Mouse (Mus musculus) stomach, postnatal 0 days (tissue): ENCODE results near the gene Dpm1. TPM values are rescaled to one million over a fixed set of nuclear protein-coding genes. Genes with fewer than 3 reads are reported as not detected.

Source experiments
- ATAC-seq: fragments of 200-750 bp; cut with Nextera tagmentation; 2 replicates; pipeline ENCODE4 v1.8.0; 2017; ENCODE audit not compliant: low FRiP score, low TSS enrichment
- DNase-seq: peaks from one replicate; pipeline ENCODE4 v3.0.0-alpha.2; 2016; ENCODE audit warnings: low spot score
- H3K27ac ChIP-seq: fragments of 300-500 bp; sonication (generic); replicated peaks from 2 replicates; pipeline ENCODE4 v1.5.1; 2014; ENCODE audit warnings: mild to moderate bottlenecking, control low read depth
- H3K27me3 ChIP-seq: fragments of 300-500 bp; sonication (generic); 2 replicates; pipeline ENCODE4 v1.6.1; 2014; ENCODE audit warnings: low read length; ENCODE audit not compliant: control insufficient read depth, insufficient read depth
- H3K36me3 ChIP-seq: fragments of 300-500 bp; sonication (generic); 2 replicates; pipeline ENCODE4 v1.6.1; 2014; ENCODE audit warnings: low read length, mixed read lengths; ENCODE audit not compliant: control insufficient read depth, insufficient read depth
- H3K4me1 ChIP-seq: fragments of 300-500 bp; sonication (generic); replicated peaks from 2 replicates; pipeline ENCODE4 v1.6.1; 2014; ENCODE audit warnings: antibody characterized with exemption; ENCODE audit not compliant: control insufficient read depth, insufficient read depth
- H3K4me2 ChIP-seq: fragments of 300-500 bp; sonication (generic); replicated peaks from 2 replicates; pipeline ENCODE4 v1.6.1; 2014; ENCODE audit warnings: low read depth, mild to moderate bottlenecking, control low read depth, moderate library complexity
- H3K4me3 ChIP-seq: fragments of 300-500 bp; sonication (generic); 2 replicates; pipeline ENCODE4 v1.5.1; 2014; ENCODE audit warnings: low read depth, low read length, control low read depth
- H3K9ac ChIP-seq: fragments of 300-500 bp; sonication (generic); 2 replicates; pipeline ENCODE4 v1.6.1; 2014; ENCODE audit warnings: mild to moderate bottlenecking, low read length, control low read depth, mixed read lengths
- H3K9me3 ChIP-seq: fragments of 300-500 bp; sonication (generic); 2 replicates; pipeline ENCODE4 v1.6.1; 2016; ENCODE audit warnings: low read length; ENCODE audit not compliant: control insufficient read depth
- CTCF ChIP-seq: IDR thresholded peaks from 2 replicates; pipeline ENCODE4 v1.5.1; 2016; ENCODE audit warnings: antibody characterized with exemption, low read depth, mild to moderate bottlenecking, moderate library complexity
- EP300 ChIP-seq: optimal IDR thresholded peaks from 2 replicates; pipeline ENCODE3; 2016; ENCODE audit warnings: antibody characterized with exemption
- WGBS: fragments of 180-500 bp; shearing (Covaris S2); extraction: QIAGEN DNeasy Blood & Tissue Kit; methylation state at CpG from one replicate; pipeline ENCODE4 v1.1.7; 2014; 5-methylcytosine and 5-hydroxymethylcytosine counted together
- polyA plus RNA-seq: library from polyadenylated mRNA; unstranded; fragments of >200 nt; fragmentation: Nextera tagmentation; extraction: Ambion mirVana; gene quantifications from 2 replicates; pipeline ENCODE4 v1.2.1, GENCODE M21; 2015

Gene Dpm1
- polyA plus RNA-seq, 1 experiment from 2014 or later, result 138 TPM

DNA sequence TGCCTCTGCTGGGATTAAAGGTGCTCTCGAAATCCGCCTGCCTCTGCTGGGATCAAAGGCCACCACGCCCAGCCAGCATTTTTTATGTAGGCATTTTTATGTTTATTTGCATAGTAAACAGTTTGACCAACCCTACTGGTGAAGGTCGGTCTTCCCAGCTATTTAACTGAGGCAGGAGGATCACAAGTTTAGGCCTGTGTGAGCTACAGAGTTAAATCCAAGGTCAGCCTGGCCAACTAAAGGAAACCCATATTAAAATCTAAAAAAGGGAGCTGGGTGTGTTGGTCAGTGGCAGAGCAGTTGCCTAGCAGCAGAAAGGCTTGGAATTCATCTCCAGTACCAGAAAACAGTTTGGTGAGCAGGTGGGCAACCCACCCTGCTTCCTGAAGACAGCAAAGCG, 2.9 kb upstream of the Dpm1 start:
- 82% methylated on average over 5 of the region's 5 CpGs for WGBS
- H3K4me1 ChIP-seq, result peaks cover 8% of the 10 kb centered on the region; the same call in 1 of the 2 replicates
- H3K4me3 ChIP-seq, result no peak overlapping the region
- no peak overlapping the region for H3K9ac ChIP-seq
- no peaks in the 10 kb centered on the region for H3K9me3 ChIP-seq
- no peak overlapping the region for H3K27ac ChIP-seq
- no peak for TF ChIP-seq EP300
- no peak for TF ChIP-seq CTCF
- DNase-seq (no peak), ATAC-seq (no peak)
- no peaks in the 10 kb centered on the region for H3K27me3 ChIP-seq
- no peaks in the 10 kb centered on the region; the same call in 1 of the 2 replicates for H3K36me3 ChIP-seq
- no peak overlapping the region for H3K4me2 ChIP-seq

DNA sequence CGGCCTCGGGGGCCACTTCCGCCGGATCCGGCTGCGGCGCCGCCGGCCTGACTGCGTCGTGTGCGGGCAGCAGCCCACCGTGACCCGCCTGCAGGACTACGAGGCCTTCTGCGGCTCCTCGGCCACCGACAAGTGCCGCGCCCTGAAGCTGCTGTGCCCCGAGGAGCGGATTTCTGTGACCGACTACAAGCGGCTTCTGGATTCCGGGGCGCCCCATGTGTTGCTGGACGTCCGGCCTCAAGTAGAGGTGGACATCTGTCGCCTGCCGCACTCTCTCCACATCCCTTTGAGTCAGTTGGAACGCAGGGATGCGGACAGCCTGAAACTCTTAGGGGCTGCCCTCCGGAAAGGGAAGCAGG, 1.1 kb upstream of the Dpm1 start:
- Histone ChIP-seq H3K27me3 (no peaks in the 10 kb centered on the region), H3K9ac (peak overlapping the region; percentile 99), H3K9me3 (no peaks in the 10 kb centered on the region), H3K27ac (no peak overlapping the region), H3K4me2 (peak overlapping the region; percentile 97), H3K4me1 (peaks cover 8% of the 10 kb centered on the region; the same call in 1 of the 2 replicates), H3K4me3 (peak overlapping the region; percentile 99), H3K36me3 (peaks cover 3% of the 10 kb centered on the region; the same call in 1 of the 2 replicates)
- peak; percentile 22 for DNase-seq
- ATAC-seq, result no peak
- 60% methylated on average over 28 of the region's 33 CpGs for WGBS
- TF ChIP-seq CTCF, result no peak
- TF ChIP-seq EP300, result no peak

DNA sequence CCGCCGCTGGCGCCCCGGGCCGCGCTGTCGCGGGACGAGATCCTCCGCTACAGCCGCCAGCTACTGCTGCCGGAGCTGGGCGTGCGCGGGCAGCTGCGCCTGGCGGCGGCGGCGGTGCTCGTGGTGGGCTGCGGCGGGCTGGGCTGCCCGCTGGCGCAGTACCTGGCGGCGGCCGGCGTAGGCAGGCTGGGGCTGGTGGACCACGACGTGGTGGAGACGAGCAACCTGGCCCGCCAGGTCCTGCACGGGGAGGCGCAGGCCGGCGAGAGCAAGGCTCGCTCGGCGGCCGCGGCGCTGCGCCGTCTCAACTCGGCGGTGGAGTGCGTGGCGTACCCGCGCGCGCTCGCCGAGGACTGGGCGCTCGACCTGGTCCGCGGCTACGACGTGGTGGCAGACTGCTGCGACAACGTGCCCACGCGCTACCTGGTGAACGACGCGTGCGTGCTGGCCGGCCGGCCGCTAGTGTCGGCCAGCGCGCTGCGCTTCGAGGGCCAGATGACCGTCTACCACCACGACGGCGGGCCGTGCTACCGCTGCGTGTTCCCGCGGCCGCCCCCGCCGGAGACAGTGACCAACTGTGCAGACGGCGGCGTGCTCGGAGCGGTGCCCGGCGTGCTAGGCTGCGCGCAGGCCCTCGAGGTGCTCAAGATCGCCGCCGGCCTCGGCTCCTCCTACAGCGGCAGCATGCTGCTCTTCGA, 531 bp upstream of the Dpm1 start:
- 2% methylated on average over 76 of the region's 105 CpGs for WGBS
- peak overlapping the region; percentile 97 for H3K4me2 ChIP-seq
- H3K36me3 ChIP-seq, result peaks cover 6% of the 10 kb centered on the region; the same call in 1 of the 2 replicates
- H3K9me3 ChIP-seq, result no peaks in the 10 kb centered on the region
- peak overlapping the region; percentile 99 for H3K4me3 ChIP-seq
- TF ChIP-seq CTCF (no peak), EP300 (no peak)
- peaks cover 8% of the 10 kb centered on the region; the same call in 1 of the 2 replicates for H3K4me1 ChIP-seq
- DNase-seq (no peak), ATAC-seq (peak; percentile 63)
- H3K27ac ChIP-seq, result peak overlapping the region; percentile 93
- H3K27me3 ChIP-seq, result no peaks in the 10 kb centered on the region
- peak overlapping the region; percentile 99 for H3K9ac ChIP-seq

DNA sequence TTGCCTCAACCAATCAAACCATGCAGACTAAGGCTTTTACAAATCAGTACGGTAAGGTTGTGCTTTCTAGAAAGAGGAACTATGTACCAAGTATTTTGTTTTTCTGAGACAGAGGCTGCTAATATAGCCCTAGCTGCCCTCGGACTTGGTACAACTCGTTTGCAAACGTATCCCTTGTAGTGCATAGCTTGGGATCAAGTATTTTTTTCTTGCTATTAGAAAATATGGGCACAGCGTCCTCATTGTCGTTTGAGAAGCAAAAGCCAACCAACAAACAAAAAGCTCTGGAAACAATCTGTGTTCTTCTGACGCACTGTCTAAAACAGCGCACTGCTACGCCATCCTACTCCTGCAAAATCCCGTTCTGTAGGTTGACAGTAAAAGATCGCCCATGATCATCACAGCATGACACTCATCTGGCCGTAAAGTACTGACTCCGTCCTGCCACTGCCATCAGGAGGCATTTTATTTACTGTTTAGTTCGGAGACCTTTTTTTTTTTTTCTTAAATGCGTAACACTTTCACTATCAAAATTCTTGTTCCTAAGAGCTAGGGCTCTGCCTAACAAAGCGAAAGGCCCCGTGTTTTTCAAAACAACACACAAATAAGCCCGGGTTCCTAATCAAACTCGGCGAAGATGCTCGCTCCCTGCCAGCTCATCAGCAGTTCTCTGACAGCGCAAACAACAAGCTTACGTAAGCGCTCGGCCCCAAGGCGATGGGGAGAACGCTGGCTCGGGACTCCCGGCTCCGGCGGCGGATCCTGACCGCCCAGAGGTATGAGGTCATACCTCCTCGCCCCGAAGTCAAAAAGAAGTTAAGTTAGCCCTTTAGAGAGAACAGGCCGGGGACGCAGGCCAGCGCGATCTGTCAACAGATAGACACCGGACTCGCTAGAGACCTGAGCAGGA, 1.0 kb downstream of the Dpm1 start:
- TF ChIP-seq EP300 (no peak), CTCF (no peak)
- Histone ChIP-seq H3K4me3 (peak overlapping the region; percentile 99), H3K9me3 (no peaks in the 10 kb centered on the region), H3K4me2 (peak overlapping the region; percentile 97), H3K27ac (peak overlapping the region; percentile 93), H3K4me1 (peaks cover 8% of the 10 kb centered on the region; the same call in 1 of the 2 replicates), H3K36me3 (peaks cover 11% of the 10 kb centered on the region), H3K9ac (peak overlapping the region; percentile 99), H3K27me3 (no peaks in the 10 kb centered on the region)
- whole genome bisulfite sequencing, result 16% methylated on average over 41 of the region's 41 CpGs
- peak; percentile 24 for ATAC-seq
- peak; percentile 58 for DNase-seq

DNA sequence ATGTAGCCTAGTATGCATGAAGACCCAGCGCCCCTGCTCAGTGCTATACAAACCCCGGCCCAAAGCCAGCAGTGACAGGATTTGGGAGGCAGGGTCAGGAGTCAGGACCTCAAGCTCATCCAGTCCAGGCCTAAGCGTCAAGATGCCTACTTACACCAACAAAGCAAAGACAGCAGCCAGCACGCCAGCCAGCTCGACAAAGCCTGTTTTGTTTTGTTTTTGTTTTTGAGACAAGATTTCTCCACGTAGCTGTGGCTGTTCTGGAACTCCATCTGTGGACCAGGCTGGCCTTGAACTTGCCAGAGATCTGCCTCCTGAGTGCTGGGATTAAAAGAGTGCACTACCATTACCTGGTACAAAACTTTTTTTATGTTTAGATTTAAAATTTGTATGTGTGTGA, 7.1 kb downstream of the Dpm1 start:
- WGBS, result 87% methylated on average over 6 of the region's 6 CpGs
- Histone ChIP-seq H3K4me2 (no peak overlapping the region), H3K27me3 (no peaks in the 10 kb centered on the region), H3K9ac (no peak overlapping the region), H3K4me3 (no peak overlapping the region), H3K4me1 (no peaks in the 10 kb centered on the region), H3K9me3 (no peaks in the 10 kb centered on the region), H3K36me3 (peaks cover 32% of the 10 kb centered on the region), H3K27ac (no peak overlapping the region)
- DNase-seq (no peak), ATAC-seq (no peak)
- TF ChIP-seq CTCF (no peak), EP300 (no peak)
